Mouse (Mus musculus) stomach, embryonic 14.5 days (tissue): ENCODE results near the gene Usp2. TPM values are rescaled to one million over a fixed set of nuclear protein-coding genes. Genes with fewer than 3 reads are reported as not detected.
A peak's percentile ranks its signal among the peaks of the same experiment; 100 is the strongest.

ENCODE experiments used
- ATAC-seq: fragments of 200-750 bp; cut with Nextera tagmentation; 2 replicates; pipeline ENCODE4 v1.8.0; 2017; ENCODE audit warnings: low read depth, moderate TSS enrichment; ENCODE audit not compliant: insufficient number of reproducible peaks, insufficient read depth, low FRiP score
- H3K27ac ChIP-seq: fragments of 300-500 bp; sonication (generic); 2 replicates; pipeline ENCODE4 v1.5.1; 2014; ENCODE audit warnings: mild to moderate bottlenecking, low read length, moderate library complexity, mixed read lengths
- H3K27me3 ChIP-seq: fragments of 300-500 bp; sonication (generic); 2 replicates; pipeline ENCODE4 v1.6.1; 2014; ENCODE audit warnings: low read length, control low read depth, mixed read lengths; ENCODE audit not compliant: control insufficient read depth, insufficient read depth
- H3K36me3 ChIP-seq: fragments of 300-500 bp; sonication (generic); 2 replicates; pipeline ENCODE4 v1.6.1; 2014; ENCODE audit warnings: mild to moderate bottlenecking, control low read depth, low read length, moderate library complexity, mixed read lengths; ENCODE audit not compliant: control insufficient read depth, insufficient read depth
- H3K4me1 ChIP-seq: fragments of 300-500 bp; sonication (generic); 2 replicates; pipeline ENCODE4 v1.6.1; 2014; ENCODE audit warnings: low read length, control low read depth, mixed read lengths; ENCODE audit not compliant: control insufficient read depth, insufficient read depth
- H3K4me2 ChIP-seq: fragments of 300-500 bp; sonication (generic); replicated peaks from 2 replicates; pipeline ENCODE4 v1.6.1; 2014; ENCODE audit warnings: low read depth, low read length, control low read depth
- H3K4me3 ChIP-seq: fragments of 300-500 bp; sonication (generic); 2 replicates; pipeline ENCODE4 v1.5.1; 2014; ENCODE audit warnings: low read depth, low read length, control low read depth
- H3K9ac ChIP-seq: fragments of 300-500 bp; sonication (generic); replicated peaks from 2 replicates; pipeline ENCODE4 v1.6.1; 2014; ENCODE audit warnings: low read depth, mild to moderate bottlenecking, control low read depth, low read length, moderate library complexity, mixed read lengths
- H3K9me3 ChIP-seq: fragments of 300-500 bp; sonication (generic); 2 replicates; pipeline ENCODE4 v1.6.1; 2016; ENCODE audit warnings: low read depth, low read length, control low read depth; ENCODE audit not compliant: control insufficient read depth
- WGBS: fragments of 180-500 bp; shearing (Covaris S2); extraction: QIAGEN DNeasy Blood & Tissue Kit; methylation state at CpG from one replicate; pipeline ENCODE4 v1.1.7; 2014; 5-methylcytosine and 5-hydroxymethylcytosine counted together
- polyA plus RNA-seq: library from polyadenylated mRNA; unstranded; fragments of >200 nt; fragmentation: Nextera tagmentation; extraction: Ambion mirVana; gene quantifications from 2 replicates; pipeline ENCODE4 v1.2.1, GENCODE M21; 2014

Usp2 gene
- polyA plus RNA-seq, 1 experiment from 2014 or later, result 15.0 TPM

GRCm38 (mm10) chr9:44043708-44044425 lies 23.0 kb upstream of the Usp2 start:
- H3K4me1 ChIP-seq, result peaks cover 12% of the 10 kb centered on the region
- no peak overlapping the region for H3K9ac ChIP-seq

GRCm38 (mm10) chr9:44044426-44045157 lies 22.2 kb upstream of the Usp2 start:
- peaks cover 11% of the 10 kb centered on the region; the same call in 1 of the 2 replicates for H3K27me3 ChIP-seq
- no peak overlapping the region for H3K4me2 ChIP-seq
- 50% methylated on average over 14 of the region's 14 CpGs for WGBS
- no peak overlapping the region for H3K27ac ChIP-seq
- no peak overlapping the region for H3K4me3 ChIP-seq
- no peak overlapping the region for H3K9ac ChIP-seq
- peaks cover 12% of the 10 kb centered on the region for H3K4me1 ChIP-seq
- H3K36me3 ChIP-seq, result no peaks in the 10 kb centered on the region
- H3K9me3 ChIP-seq, result no peaks in the 10 kb centered on the region
- ATAC-seq, result no peak

More at GRCm38 (mm10) chr9:44043708-44044425, 23.0 kb upstream of the Usp2 start:
- Histone ChIP-seq H3K4me2 (peak overlapping the region; percentile 60), H3K4me3 (peak overlapping the region; percentile 27), H3K27ac (no peak overlapping the region), H3K27me3 (peaks cover 11% of the 10 kb centered on the region; the same call in 1 of the 2 replicates), H3K36me3 (no peaks in the 10 kb centered on the region), H3K9me3 (no peaks in the 10 kb centered on the region)
- no peak for ATAC-seq
- WGBS, result 3% methylated on average over 23 of the region's 23 CpGs

GRCm38 (mm10) chr9:44045158-44045883 lies 21.5 kb upstream of the Usp2 start:
- Histone ChIP-seq H3K9me3 (no peaks in the 10 kb centered on the region), H3K4me2 (no peak overlapping the region), H3K4me3 (no peak overlapping the region), H3K36me3 (no peaks in the 10 kb centered on the region), H3K9ac (no peak overlapping the region), H3K27ac (no peak overlapping the region), H3K27me3 (peaks cover 11% of the 10 kb centered on the region; the same call in 1 of the 2 replicates), H3K4me1 (peaks cover 12% of the 10 kb centered on the region)
- ATAC-seq, result no peak
- WGBS, result 60% methylated on average over 3 of the region's 3 CpGs

GRCm38 (mm10) chr9:44045884-44046272 lies 20.9 kb upstream of the Usp2 start:
- Histone ChIP-seq H3K36me3 (no peaks in the 10 kb centered on the region), H3K9me3 (no peaks in the 10 kb centered on the region), H3K4me3 (no peak overlapping the region), H3K4me2 (no peak overlapping the region), H3K27me3 (peaks cover 11% of the 10 kb centered on the region; the same call in 1 of the 2 replicates), H3K9ac (no peak overlapping the region), H3K27ac (no peak overlapping the region), H3K4me1 (peaks cover 12% of the 10 kb centered on the region)
- ATAC-seq, result no peak
- WGBS, result 81% methylated on average over 5 of the region's 5 CpGs

GRCm38 (mm10) chr9:44046426-44046825 lies 20.4 kb upstream of the Usp2 start:
- Histone ChIP-seq H3K4me1 (peaks cover 12% of the 10 kb centered on the region), H3K9me3 (no peaks in the 10 kb centered on the region), H3K27ac (no peak overlapping the region), H3K36me3 (no peaks in the 10 kb centered on the region), H3K27me3 (peaks cover 11% of the 10 kb centered on the region; the same call in 1 of the 2 replicates), H3K4me2 (no peak overlapping the region), H3K4me3 (no peak overlapping the region), H3K9ac (no peak overlapping the region)
- ATAC-seq, result no peak
- 83% methylated on average over 12 of the region's 12 CpGs for WGBS

GRCm38 (mm10) chr9:44047071-44047470 lies 19.8 kb upstream of the Usp2 start:
- H3K9ac ChIP-seq, result no peak overlapping the region
- H3K4me2 ChIP-seq, result no peak overlapping the region
- no peak overlapping the region for H3K27ac ChIP-seq
- no peak for ATAC-seq
- H3K27me3 ChIP-seq, result peaks cover 10% of the 10 kb centered on the region; the same call in 1 of the 2 replicates
- H3K9me3 ChIP-seq, result no peaks in the 10 kb centered on the region
- peaks cover 12% of the 10 kb centered on the region for H3K4me1 ChIP-seq
- WGBS, result 45% methylated on average over 6 of the region's 6 CpGs
- no peak overlapping the region for H3K4me3 ChIP-seq
- H3K36me3 ChIP-seq, result no peaks in the 10 kb centered on the region

- no peaks in the 10 kb centered on the region for H3K36me3 ChIP-seq
- no peak for ATAC-seq
- WGBS, result 75% methylated on average over 14 of the region's 14 CpGs
These were observed 19.0 kb upstream of the Usp2 start for GRCm38 (mm10) chr9:44047571-44048490.

More at GRCm38 (mm10) chr9:44047571-44048490, 19.0 kb upstream of the Usp2 start:
- H3K9ac ChIP-seq, result no peak overlapping the region
- peaks cover 12% of the 10 kb centered on the region for H3K4me1 ChIP-seq
- no peak overlapping the region for H3K4me3 ChIP-seq
- peaks cover 9% of the 10 kb centered on the region; the same call in 1 of the 2 replicates for H3K27me3 ChIP-seq
- no peak overlapping the region for H3K4me2 ChIP-seq
- H3K27ac ChIP-seq, result no peak overlapping the region
- no peaks in the 10 kb centered on the region for H3K9me3 ChIP-seq
